Mouse (Mus musculus): ENCODE results near the gene Galnt3. TPM values are rescaled to one million over a fixed set of nuclear protein-coding genes. Genes with fewer than 3 reads are reported as not detected.

Gene Galnt3
- total and polyA plus RNA-seq, 2 experiments from 2014 or later, result 0.07 TPM; not detected in 1

DNA sequence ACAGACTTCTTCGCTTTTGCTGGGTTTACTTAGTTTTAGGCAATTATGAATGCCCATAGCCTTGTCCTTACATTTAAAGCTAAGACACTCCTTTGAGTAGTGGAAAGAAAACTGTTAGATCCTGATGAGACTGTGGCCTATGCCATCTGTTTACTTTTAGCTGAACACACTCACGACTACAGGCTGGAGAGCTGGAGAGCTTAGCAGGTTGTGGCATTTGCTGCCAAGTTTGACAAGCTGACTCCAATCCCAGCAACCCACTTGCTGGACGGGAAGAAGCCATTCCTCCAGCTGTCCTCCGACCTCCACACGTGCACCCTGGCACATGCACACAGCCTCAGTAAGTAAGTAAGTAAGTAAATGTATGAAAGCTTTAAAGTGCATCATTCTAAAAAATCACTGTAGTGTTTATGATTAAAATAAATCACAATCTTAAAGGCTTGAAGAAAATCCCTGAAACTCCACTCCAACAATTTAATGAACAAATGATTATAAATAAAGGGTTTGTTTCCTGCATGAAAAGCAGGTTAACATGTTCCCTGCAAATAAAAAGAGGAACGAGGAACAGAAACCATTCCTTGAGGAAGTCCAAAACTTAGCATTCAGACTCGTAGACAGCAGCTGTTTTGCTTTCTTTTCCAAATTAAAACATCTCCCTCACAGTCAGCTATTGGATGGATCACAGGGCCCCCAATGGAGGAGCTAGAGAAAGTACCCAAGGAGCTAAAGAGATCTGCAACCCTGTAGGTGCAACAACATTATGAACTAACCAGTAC, 33.5 kb upstream of the Galnt3 start:
- H3K4me1 ChIP-seq (ENCODE audit: control insufficient read depth, insufficient read depth), result no peaks in the 10 kb centered on the region
- H3K9me3 ChIP-seq (replicated peaks; ENCODE audit: control insufficient read depth, low read length), result no peaks in the 10 kb centered on the region
- DNase-seq (ENCODE audit: low spot score) (no peak), ATAC-seq (ENCODE audit: insufficient read depth, low read depth) (no peak)
- no peaks in the 10 kb centered on the region for H3K36me3 ChIP-seq (replicated peaks; ENCODE audit: control insufficient read depth, insufficient read depth, low read length)
- no peak for TF ChIP-seq EP300 (IDR thresholded peaks at IDR 0.05; ENCODE audit: low read depth)
- no peak for TF ChIP-seq CTCF (IDR thresholded peaks at IDR 0.05; ENCODE audit: low read depth)
- WGBS, result 50% methylated on average over 7 of the region's 7 CpGs
- H3K4me3 ChIP-seq (ENCODE audit: low read depth, low read length), result no peak overlapping the region
- no peak overlapping the region for H3K9ac ChIP-seq (replicated peaks; ENCODE audit: low read depth, low read length)
- H3K27ac ChIP-seq (ENCODE audit: low read depth), result no peak overlapping the region
- no peaks in the 10 kb centered on the region for H3K27me3 ChIP-seq (ENCODE audit: control insufficient read depth, insufficient read depth, low read length)
- H3K4me2 ChIP-seq (ENCODE audit: low read depth, low read length), result no peak overlapping the region

DNA sequence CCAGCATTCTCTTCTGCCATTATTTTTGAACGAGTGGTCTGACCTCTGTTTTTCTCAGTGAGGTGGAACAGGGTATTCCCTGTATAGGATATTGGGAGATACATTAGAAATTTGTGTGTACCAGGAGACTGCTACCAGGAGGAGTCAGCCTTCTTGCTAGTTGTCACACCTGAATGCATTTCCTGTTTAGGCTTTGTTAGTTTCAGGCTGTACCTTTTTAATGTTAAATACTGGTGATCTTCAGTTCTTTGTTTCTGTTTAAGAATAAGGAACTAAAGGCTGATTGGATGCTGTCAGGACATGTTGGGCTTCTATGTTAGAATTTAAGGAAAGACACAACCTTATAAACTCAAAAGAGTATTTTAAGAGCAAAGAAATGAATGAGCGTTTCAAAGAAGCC, 26.6 kb upstream of the Galnt3 start:
- WGBS, result 71% methylated on average over 2 of the region's 2 CpGs
- ATAC-seq (ENCODE audit: insufficient read depth, low read depth), result no peak
- Histone ChIP-seq H3K36me3 (replicated peaks; ENCODE audit: control insufficient read depth, insufficient read depth, low read length) (no peaks in the 10 kb centered on the region), H3K9ac (replicated peaks; ENCODE audit: low read depth, low read length) (no peak overlapping the region), H3K4me2 (ENCODE audit: low read depth, low read length) (no peak overlapping the region), H3K27me3 (ENCODE audit: control insufficient read depth, insufficient read depth, low read length) (no peaks in the 10 kb centered on the region), H3K27ac (ENCODE audit: low read depth) (no peak overlapping the region), H3K4me3 (ENCODE audit: low read depth, low read length) (no peak overlapping the region), H3K4me1 (ENCODE audit: control insufficient read depth, insufficient read depth) (no peaks in the 10 kb centered on the region), H3K9me3 (replicated peaks; ENCODE audit: control insufficient read depth, low read length) (no peaks in the 10 kb centered on the region)
- no peak for TF ChIP-seq CTCF (IDR thresholded peaks at IDR 0.05; ENCODE audit: low read depth)
- TF ChIP-seq EP300 (IDR thresholded peaks at IDR 0.05; ENCODE audit: low read depth), result no peak
- DNase-seq (ENCODE audit: low spot score), result no peak

DNA sequence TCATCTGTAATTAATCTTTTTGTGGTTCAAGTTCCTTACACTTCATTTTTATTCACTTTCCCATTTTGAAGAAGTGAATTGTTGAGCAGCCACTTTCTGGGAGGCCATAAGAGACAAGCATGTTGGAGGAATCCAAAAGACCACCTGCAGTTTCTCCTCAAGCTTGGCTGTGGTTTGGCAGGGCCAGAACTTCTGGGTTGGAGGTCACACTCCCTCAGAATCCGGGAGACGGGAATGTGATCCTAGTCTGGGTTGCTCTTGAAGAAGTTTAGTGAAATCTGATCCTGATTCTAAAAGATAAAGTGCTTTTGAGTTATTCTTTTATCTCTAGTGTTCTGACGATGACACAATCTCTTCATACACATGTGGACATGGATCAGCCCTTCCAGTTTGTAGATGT, 25.7 kb upstream of the Galnt3 start:
- Histone ChIP-seq H3K4me2 (ENCODE audit: low read depth, low read length) (no peak overlapping the region), H3K9ac (replicated peaks; ENCODE audit: low read depth, low read length) (no peak overlapping the region), H3K36me3 (replicated peaks; ENCODE audit: control insufficient read depth, insufficient read depth, low read length) (no peaks in the 10 kb centered on the region), H3K4me3 (ENCODE audit: low read depth, low read length) (no peak overlapping the region), H3K27ac (ENCODE audit: low read depth) (no peak overlapping the region), H3K9me3 (replicated peaks; ENCODE audit: control insufficient read depth, low read length) (no peaks in the 10 kb centered on the region), H3K27me3 (ENCODE audit: control insufficient read depth, insufficient read depth, low read length) (no peaks in the 10 kb centered on the region), H3K4me1 (ENCODE audit: control insufficient read depth, insufficient read depth) (no peaks in the 10 kb centered on the region)
- DNase-seq (ENCODE audit: low spot score), result no peak
- 40% methylated on average over 3 of the region's 3 CpGs for WGBS
- TF ChIP-seq CTCF (IDR thresholded peaks at IDR 0.05; ENCODE audit: low read depth) (no peak), EP300 (IDR thresholded peaks at IDR 0.05; ENCODE audit: low read depth) (no peak)
- no peak for ATAC-seq (ENCODE audit: insufficient read depth, low read depth)

DNA sequence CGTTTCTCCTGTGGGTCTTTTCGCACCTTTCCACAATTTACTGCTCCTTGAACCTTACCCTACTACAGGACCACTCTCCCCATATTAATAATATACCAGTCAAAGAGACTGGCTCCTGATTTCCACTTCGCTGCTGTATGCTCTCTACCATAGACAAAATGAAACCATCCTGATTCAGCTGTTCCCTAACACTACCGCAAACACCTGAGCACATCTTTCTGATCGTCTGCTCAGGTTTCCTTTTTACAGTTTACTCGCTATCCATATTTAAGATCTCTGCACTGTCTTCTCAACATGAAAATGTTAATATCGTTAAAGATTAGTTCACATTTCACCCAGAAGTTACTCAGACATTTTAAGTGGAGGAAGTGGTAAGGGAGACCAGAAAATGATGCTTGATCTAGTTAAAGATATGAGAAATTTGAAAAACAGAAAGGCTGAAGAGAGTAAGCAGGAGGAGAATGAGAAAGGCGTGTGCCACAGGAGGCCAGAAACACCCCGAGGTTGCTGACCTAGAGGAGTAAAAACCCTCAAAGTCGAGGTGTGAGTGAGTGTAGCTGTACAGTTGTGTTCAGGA, 23.9 kb upstream of the Galnt3 start:
- H3K4me3 ChIP-seq (ENCODE audit: low read depth, low read length), result no peak overlapping the region
- WGBS, result 72% methylated on average over 10 of the region's 10 CpGs
- no peak overlapping the region for H3K27ac ChIP-seq (ENCODE audit: low read depth)
- ATAC-seq (ENCODE audit: insufficient read depth, low read depth) (no peak), DNase-seq (ENCODE audit: low spot score) (no peak)
- H3K9ac ChIP-seq (replicated peaks; ENCODE audit: low read depth, low read length), result no peak overlapping the region
- H3K36me3 ChIP-seq (replicated peaks; ENCODE audit: control insufficient read depth, insufficient read depth, low read length), result no peaks in the 10 kb centered on the region
- no peaks in the 10 kb centered on the region for H3K4me1 ChIP-seq (ENCODE audit: control insufficient read depth, insufficient read depth)
- H3K4me2 ChIP-seq (ENCODE audit: low read depth, low read length), result no peak overlapping the region
- H3K27me3 ChIP-seq (ENCODE audit: control insufficient read depth, insufficient read depth, low read length), result no peaks in the 10 kb centered on the region
- no peaks in the 10 kb centered on the region for H3K9me3 ChIP-seq (replicated peaks; ENCODE audit: control insufficient read depth, low read length)
- TF ChIP-seq EP300 (IDR thresholded peaks at IDR 0.05; ENCODE audit: low read depth), result no peak
- TF ChIP-seq CTCF (IDR thresholded peaks at IDR 0.05; ENCODE audit: low read depth), result no peak

DNA sequence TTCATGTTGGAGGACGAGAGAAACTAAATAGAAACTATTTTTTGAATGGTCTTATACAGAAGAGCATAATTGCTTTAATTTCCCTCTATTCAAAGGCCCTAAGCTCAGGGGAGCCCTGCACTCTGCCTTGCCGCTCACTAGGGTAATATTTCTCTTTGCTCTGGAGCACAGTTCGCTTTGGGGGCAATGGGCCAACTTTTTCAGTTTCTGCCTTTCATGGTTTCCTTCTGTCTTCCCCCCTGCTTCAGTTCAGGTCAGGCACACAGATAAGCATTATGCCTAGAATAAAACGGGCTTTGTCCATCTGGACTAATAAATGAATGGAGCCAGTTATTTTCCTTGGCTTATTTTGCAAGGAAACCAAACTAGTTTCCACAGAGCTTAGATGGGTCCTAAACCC, 21.7 kb upstream of the Galnt3 start:
- 52% methylated on average over 4 of the region's 4 CpGs for WGBS
- ATAC-seq (ENCODE audit: insufficient read depth, low read depth) (no peak), DNase-seq (ENCODE audit: low spot score) (no peak)
- no peak overlapping the region for H3K4me2 ChIP-seq (ENCODE audit: low read depth, low read length)
- H3K27ac ChIP-seq (ENCODE audit: low read depth), result no peak overlapping the region
- TF ChIP-seq EP300 (IDR thresholded peaks at IDR 0.05; ENCODE audit: low read depth) (no peak), CTCF (IDR thresholded peaks at IDR 0.05; ENCODE audit: low read depth) (no peak)
- no peaks in the 10 kb centered on the region for H3K4me1 ChIP-seq (ENCODE audit: control insufficient read depth, insufficient read depth)
- H3K36me3 ChIP-seq (replicated peaks; ENCODE audit: control insufficient read depth, insufficient read depth, low read length), result no peaks in the 10 kb centered on the region
- no peak overlapping the region for H3K4me3 ChIP-seq (ENCODE audit: low read depth, low read length)
- no peak overlapping the region for H3K9ac ChIP-seq (replicated peaks; ENCODE audit: low read depth, low read length)
- no peaks in the 10 kb centered on the region for H3K9me3 ChIP-seq (replicated peaks; ENCODE audit: control insufficient read depth, low read length)
- no peaks in the 10 kb centered on the region for H3K27me3 ChIP-seq (ENCODE audit: control insufficient read depth, insufficient read depth, low read length)
